13 mouse cellular contexts compared by ENCODE assay signal in the genomic region with DNA sequence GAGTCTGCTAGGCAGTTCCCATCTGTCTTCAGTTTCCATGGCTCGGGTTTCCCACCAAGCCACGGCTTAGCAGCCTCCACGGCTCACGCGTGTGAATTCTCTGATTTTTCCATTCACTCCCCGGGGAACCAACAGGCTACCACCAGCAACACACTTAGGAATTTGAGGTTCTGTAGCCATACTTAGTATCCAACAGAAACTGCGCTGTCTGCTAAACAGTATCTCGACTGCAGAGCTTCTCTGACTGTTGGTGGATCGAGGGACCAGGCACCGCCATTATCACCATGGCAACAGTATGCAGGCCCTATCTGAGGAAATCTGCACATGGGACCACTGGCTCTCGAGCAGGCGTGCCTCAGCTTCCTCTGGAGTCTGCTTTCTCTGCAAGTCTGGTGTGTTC.
DNase-seq lines count a peak whose midpoint lies in the region; ATAC-seq and TF ChIP-seq lines count a peak whose summit lies in the region.
"Had no signal": no experiment of that assay in that cellular context is flagged by ENCODE, and none has a peak within 500 bp of the region (broad histone marks: within the 10 kb centered on the region; RNA-seq: fewer than 3 reads in every experiment).

No protein-coding gene starts in this region.

- no peaks in the 10 kb centered on the region for H3K27me3 ChIP-seq in forebrain, embryonic 15.5 days
- no peaks in the 10 kb centered on the region for H3K27me3 ChIP-seq in limb, embryonic 14.5 days (ENCODE audit: control insufficient read depth, insufficient read depth, low read length)
- H3K27me3 ChIP-seq: liver, embryonic 12.5 days had no signal

- no peak overlapping the region for H3K27ac ChIP-seq in forebrain, embryonic 15.5 days (replicated peaks)
- no peak overlapping the region for H3K27ac ChIP-seq in limb, embryonic 14.5 days (replicated peaks; ENCODE audit: low read depth, low read length)
- H3K27ac ChIP-seq: gastrocnemius, adult 2 months; liver, embryonic 12.5 days; macrophage had no signal

- no peak overlapping the region for H3K9ac ChIP-seq in forebrain, embryonic 15.5 days (replicated peaks)
- H3K9ac ChIP-seq in limb, embryonic 14.5 days (ENCODE audit: low read depth, low read length, severe bottlenecking) = no peak overlapping the region
- H3K9ac ChIP-seq: liver, embryonic 12.5 days had no signal

- TF ChIP-seq POLR2A in limb, embryonic 14.5 days (IDR thresholded peaks at IDR 0.05; ENCODE audit: borderline replicate concordance, extremely low read depth, insufficient read depth, insufficient read length) = no peak

- WGBS in forebrain, embryonic 15.5 days = 46% methylated on average over 12 of the region's 12 CpGs
- WGBS in limb, embryonic 14.5 days = 25% methylated on average over 12 of the region's 12 CpGs

- H3K9me3 ChIP-seq in forebrain, embryonic 15.5 days = no peaks in the 10 kb centered on the region
- no peaks in the 10 kb centered on the region for H3K9me3 ChIP-seq in limb, embryonic 14.5 days (ENCODE audit: control insufficient read depth, low read length)
- H3K9me3 ChIP-seq: liver, embryonic 12.5 days had no signal

- H3K4me1 ChIP-seq in forebrain, embryonic 15.5 days = peaks cover 5% of the 10 kb centered on the region; the same call in 1 of the 2 replicates
- peaks cover 5% of the 10 kb centered on the region for H3K4me1 ChIP-seq in limb, embryonic 14.5 days (ENCODE audit: control insufficient read depth, insufficient read depth, low read length)
- H3K4me1 ChIP-seq: liver, embryonic 12.5 days had no signal

- no peak overlapping the region for H3K4me3 ChIP-seq in forebrain, embryonic 15.5 days
- no peak overlapping the region for H3K4me3 ChIP-seq in limb, embryonic 14.5 days (replicated peaks; ENCODE audit: low read length)
- H3K4me3 ChIP-seq: gastrocnemius, adult 2 months; liver, embryonic 12.5 days had no signal

- ATAC-seq in forebrain, embryonic 15.5 days (replicated peaks) = 0 out of 2 replicates have a peak, but pooled peaks have one; percentile 51
- no peak for ATAC-seq in limb, embryonic 14.5 days (ENCODE audit: low FRiP score, low read depth)
- ATAC-seq: liver, embryonic 12.5 days had no signal

- peak; percentile 42 to 47 for DNase-seq in right cerebral cortex, postnatal 10 days (ENCODE audit: low spot score in 2 of 2)
- no peak for DNase-seq in right cerebral cortex, adult 18-20 months
- peak; percentile 8 for DNase-seq in limb, embryonic 14.5 days (ENCODE audit: low spot score)
- DNase-seq in retina, embryonic 14.5 days (ENCODE audit: low spot score) = peak; percentile 12
- DNase-seq in urinary bladder, postnatal 14 days (ENCODE audit: low spot score) = no peak
- no peak for DNase-seq in right cerebral cortex, postnatal 4 days
- DNase-seq in layer of hippocampus, adult 8-10 months (ENCODE audit: low spot score in 2 of 2) = no peak
- DNase-seq: gastrocnemius, adult 2 months; kidney, adult 8-10 months; layer of hippocampus, adult 9-11 months had no signal

- no peaks in the 10 kb centered on the region for H3K36me3 ChIP-seq in forebrain, embryonic 15.5 days
- no peaks in the 10 kb centered on the region for H3K36me3 ChIP-seq in limb, embryonic 14.5 days (ENCODE audit: control insufficient read depth, insufficient read depth, low read length)
- H3K36me3 ChIP-seq: liver, embryonic 12.5 days had no signal

- H3K4me2 ChIP-seq in forebrain, embryonic 15.5 days (replicated peaks) = no peak overlapping the region
- H3K4me2 ChIP-seq in limb, embryonic 14.5 days (replicated peaks; ENCODE audit: low read depth, low read length, severe bottlenecking) = no peak overlapping the region
- H3K4me2 ChIP-seq: liver, embryonic 12.5 days had no signal

Comparison
In these comparisons a context has a peak if more than half of its experiments do, and no peak if none do; other contexts are left out.
1. DNase-seq: peak in right cerebral cortex, postnatal 10 days (2 of 2), limb, embryonic 14.5 days (single experiment) and retina, embryonic 14.5 days (single experiment); none in right cerebral cortex, adult 18-20 months (single experiment), urinary bladder, postnatal 14 days (single experiment), right cerebral cortex, postnatal 4 days (single experiment) and layer of hippocampus, adult 8-10 months (0 of 2).